Mouse (Mus musculus) E14TG2a.4 (cell line): ENCODE data around the gene Lin7c.

Source experiments
- H3K27me3 ChIP-seq: 2 replicates; pipeline ENCODE4 v1.6.1; 2014; ENCODE audit warnings: low read length, control low read depth; ENCODE audit not compliant: insufficient read depth
- H3K36me3 ChIP-seq: 2 replicates; pipeline ENCODE4 v1.6.1; 2014; ENCODE audit warnings: low read length, control low read depth; ENCODE audit not compliant: insufficient read depth
- H3K4me1 ChIP-seq: replicated peaks from 2 replicates; pipeline ENCODE4 v1.6.1; 2014; ENCODE audit warnings: low read depth, low read length, control low read depth
- H3K4me3 ChIP-seq: replicated peaks from 2 replicates; pipeline ENCODE4 v1.5.1; 2014; ENCODE audit warnings: mild to moderate bottlenecking, low read length
- H3K9me3 ChIP-seq: 2 replicates; pipeline ENCODE4 v1.6.1; 2014; ENCODE audit warnings: low read length, control low read depth
- CTCF ChIP-seq: conservative IDR thresholded peaks from 2 replicates; pipeline ENCODE4 v1.5.1; 2014; ENCODE audit warnings: low read length
- NANOG ChIP-seq: IDR thresholded peaks from 2 replicates; pipeline ENCODE4 v1.6.1; 2014; ENCODE audit warnings: borderline replicate concordance, low read length, mixed read lengths
- POU5F1 ChIP-seq: IDR thresholded peaks from 2 replicates; pipeline ENCODE4 v1.6.1; 2014; ENCODE audit warnings: low read length, borderline replicate concordance

The Lin7c gene

DNA sequence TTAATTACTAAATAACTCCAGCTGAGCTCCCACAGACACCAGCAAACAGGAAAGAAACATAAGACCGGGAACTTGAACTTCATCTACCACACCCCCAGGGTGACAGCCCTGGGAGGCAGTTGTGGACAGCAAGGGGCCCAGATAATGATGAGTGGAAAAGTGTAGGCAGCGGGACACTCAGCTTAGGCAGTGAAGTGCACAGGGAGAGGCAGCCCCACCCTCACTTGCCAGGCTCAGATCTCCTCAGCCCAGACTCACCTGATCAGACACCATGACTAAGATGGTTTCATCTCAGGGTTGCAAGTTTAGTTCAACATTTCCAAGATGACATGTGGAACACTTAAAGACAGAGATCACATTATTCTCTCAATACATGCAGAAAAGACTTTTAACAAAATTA lies 18.5 kb downstream of the Lin7c start:
- Histone ChIP-seq H3K4me1 (peaks cover 51% of the 10 kb centered on the region), H3K9me3 (no peaks in the 10 kb centered on the region), H3K4me3 (no peak overlapping the region), H3K27me3 (no peaks in the 10 kb centered on the region), H3K36me3 (peaks cover 38% of the 10 kb centered on the region)
- no peak for TF ChIP-seq POU5F1
- TF ChIP-seq CTCF: no peak
- TF ChIP-seq NANOG: no peak

DNA sequence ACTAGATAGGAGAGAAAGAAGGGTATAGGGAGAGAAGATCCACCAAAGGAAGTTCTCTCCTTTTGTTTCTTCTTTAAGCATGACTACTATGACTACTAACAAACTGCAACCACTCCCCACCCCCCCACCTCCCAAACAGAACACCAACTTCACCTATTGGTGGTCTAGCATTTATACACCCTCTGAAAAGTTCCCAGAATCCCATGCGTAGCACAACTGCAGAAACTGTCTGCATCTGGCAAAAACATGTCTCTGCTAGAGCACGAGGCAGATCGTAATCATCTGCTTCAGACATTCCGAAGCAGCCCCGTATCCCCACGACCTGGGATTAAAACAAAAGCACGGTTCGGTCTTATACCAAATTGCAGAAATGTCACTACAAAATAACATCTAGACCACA lies 21.6 kb downstream of the Lin7c start:
- no peaks in the 10 kb centered on the region for H3K9me3 ChIP-seq
- peaks cover 18% of the 10 kb centered on the region for H3K36me3 ChIP-seq
- peak overlapping the region; percentile 81 for H3K4me3 ChIP-seq
- H3K27me3 ChIP-seq: no peaks in the 10 kb centered on the region
- H3K4me1 ChIP-seq: peaks cover 70% of the 10 kb centered on the region
- TF ChIP-seq POU5F1: no peak
- TF ChIP-seq NANOG: no peak
- no peak for TF ChIP-seq CTCF

DNA sequence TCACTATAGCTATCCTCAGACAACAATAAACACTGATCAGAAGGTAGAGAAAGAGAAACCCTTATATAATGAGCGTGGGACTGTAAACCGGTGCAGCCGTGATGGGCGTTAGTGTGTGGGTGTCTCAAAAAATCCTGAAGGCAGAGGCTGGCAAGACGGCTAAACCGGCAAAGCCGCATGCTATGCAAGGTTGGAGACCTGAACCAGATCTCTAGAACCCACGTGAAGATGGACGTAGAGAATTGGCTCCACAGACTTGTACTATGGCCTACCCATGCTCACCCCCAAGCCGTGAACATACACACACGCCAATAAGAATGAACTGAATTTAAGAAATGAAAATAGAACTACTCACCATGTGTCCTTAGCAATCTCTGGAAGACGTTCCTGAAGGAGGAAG lies 22.1 kb downstream of the Lin7c start:
- Histone ChIP-seq H3K4me3 (peak overlapping the region; percentile 81), H3K4me1 (peaks cover 70% of the 10 kb centered on the region), H3K9me3 (no peaks in the 10 kb centered on the region), H3K27me3 (no peaks in the 10 kb centered on the region), H3K36me3 (peaks cover 13% of the 10 kb centered on the region)
- TF ChIP-seq NANOG (no peak), POU5F1 (no peak), CTCF (no peak)

DNA sequence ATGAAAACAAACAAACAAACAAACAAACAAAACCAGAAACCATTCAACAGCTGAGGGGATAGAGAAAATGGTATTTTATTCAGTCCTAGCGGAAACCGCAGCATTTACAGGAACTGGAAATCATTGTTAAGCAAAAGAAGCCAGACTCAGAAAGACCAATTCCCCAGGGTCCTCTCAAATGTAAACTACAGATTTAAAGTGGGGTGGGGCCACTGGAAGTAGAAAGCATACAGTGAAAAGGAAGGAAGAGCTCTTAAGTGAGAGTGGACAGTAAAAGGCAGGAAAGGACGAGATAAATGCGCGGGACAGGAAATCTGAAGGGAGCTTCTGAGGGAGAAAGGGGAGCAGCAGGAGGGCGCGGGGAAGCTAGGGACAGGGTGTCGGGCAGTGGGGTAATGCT lies 22.6 kb downstream of the Lin7c start:
- TF ChIP-seq NANOG: 0 out of 2 replicates have a peak, but pooled peaks have one; percentile 6
- no peak for TF ChIP-seq CTCF
- no peak for TF ChIP-seq POU5F1
- Histone ChIP-seq H3K9me3 (no peaks in the 10 kb centered on the region), H3K27me3 (no peaks in the 10 kb centered on the region), H3K4me1 (peaks cover 67% of the 10 kb centered on the region), H3K4me3 (peak overlapping the region; percentile 81), H3K36me3 (peaks cover 10% of the 10 kb centered on the region)

DNA sequence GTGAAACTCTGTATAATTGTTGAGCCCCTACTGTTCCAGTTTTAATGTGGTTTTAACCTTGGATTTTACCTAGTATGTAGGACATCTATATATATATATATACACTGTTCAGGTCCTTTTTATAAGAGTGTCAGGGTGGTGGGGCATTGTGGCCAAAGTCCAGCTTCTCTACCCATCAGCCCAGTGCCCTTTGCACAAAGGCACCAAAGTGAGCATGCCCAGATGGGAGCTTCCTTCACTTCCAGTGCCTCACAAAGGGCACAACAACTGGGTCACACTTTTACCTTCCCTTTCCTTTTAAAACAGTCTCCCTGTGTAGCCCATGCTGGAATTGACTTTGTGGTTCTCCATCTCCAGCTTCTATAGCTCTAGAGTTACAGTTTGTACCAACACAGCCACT lies 23.9 kb downstream of the Lin7c start:
- 0 out of 2 replicates have a peak, but pooled peaks cover 4% of the 10 kb centered on the region for H3K36me3 ChIP-seq
- H3K4me3 ChIP-seq: 0 out of 2 replicates have a peak overlapping the region, but pooled peaks have one; percentile 4
- H3K9me3 ChIP-seq: no peaks in the 10 kb centered on the region
- H3K27me3 ChIP-seq: no peaks in the 10 kb centered on the region
- TF ChIP-seq POU5F1 (no peak), CTCF (no peak), NANOG (no peak)
- H3K4me1 ChIP-seq: peaks cover 64% of the 10 kb centered on the region

DNA sequence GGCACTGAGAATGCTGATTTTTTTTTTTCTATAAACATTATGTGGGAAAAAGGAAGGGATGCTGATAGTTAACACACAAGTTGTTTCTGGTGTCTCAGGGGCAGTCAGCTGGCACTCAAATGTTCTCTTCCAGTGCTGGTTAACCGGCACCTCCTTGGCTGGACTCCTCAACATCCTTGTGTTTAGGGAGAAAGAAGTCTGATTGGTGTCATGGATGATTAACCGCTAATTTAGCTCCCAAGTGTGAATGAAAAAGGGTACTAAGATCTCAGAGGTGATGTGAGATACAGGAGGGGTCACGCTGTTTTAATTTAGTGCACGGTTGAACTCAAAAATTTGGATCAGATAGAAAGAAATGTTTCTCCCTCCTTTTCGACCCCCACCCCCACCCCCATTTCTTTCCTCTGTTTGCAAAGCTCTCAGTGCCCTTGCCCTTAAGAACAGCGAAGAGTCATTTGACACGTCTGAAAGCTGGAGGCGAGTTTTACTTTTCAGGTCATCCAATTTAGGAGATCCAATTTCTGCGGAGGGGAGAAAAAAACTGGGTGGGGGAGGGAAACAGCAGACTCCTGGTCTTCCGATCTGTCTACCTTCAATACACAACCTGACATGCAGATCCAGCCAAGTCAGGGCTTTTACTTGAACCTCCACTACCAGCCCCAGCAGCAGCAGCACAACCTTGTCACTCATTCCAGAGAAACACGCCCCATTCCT lies 26.3 kb downstream of the Lin7c start:
- H3K27me3 ChIP-seq: no peaks in the 10 kb centered on the region
- peak overlapping the region; percentile 90 for H3K4me3 ChIP-seq
- no peaks in the 10 kb centered on the region for H3K9me3 ChIP-seq
- H3K36me3 ChIP-seq: peaks cover 25% of the 10 kb centered on the region
- TF ChIP-seq NANOG: no peak
- TF ChIP-seq POU5F1: no peak
- no peak for TF ChIP-seq CTCF
- peaks cover 70% of the 10 kb centered on the region for H3K4me1 ChIP-seq

DNA sequence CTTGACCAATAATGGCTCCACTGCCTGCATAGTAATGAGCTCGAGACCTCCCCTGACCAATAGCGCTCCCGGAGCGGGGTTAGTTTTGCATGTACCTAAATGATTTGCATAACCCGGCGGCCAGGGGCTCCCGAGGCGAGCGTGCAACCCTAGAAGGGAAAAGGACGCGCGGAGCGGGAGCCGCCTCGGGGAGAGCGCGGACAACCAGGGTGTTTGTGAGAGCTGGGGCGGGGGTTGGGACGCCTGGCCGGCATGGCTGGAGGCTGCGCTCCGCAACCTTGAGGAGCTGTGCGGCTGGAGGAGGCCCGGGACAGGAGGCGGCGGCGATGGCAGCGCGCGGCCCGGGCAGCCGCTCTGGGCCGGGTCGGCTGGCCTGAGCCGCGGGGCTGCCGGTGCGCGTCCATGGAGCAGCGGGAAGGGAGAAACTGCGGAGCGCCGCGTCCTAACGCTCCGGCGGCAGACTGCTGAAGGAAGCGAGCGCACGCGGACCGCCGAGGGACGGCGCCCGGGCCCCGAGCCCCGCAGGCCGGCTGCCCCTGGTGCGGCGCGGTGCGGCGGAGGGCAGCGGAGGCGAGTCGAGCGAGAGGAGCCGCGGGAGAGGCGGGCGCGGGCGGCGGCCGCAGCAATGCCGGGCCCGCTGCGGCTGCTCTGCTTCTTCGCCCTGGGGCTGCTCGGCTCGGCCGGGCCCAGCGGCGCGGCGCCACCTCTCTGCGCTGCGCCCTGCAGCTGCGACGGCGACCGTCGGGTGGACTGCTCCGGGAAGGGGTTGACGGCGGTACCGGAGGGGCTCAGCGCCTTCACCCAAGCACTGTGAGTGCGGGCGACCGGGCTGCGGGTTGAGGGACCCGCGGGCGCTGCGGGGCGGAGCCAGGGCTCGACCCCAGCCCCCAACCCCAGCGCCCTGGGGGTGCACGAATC lies 27.1 kb downstream of the Lin7c start, which contains the start of gene Lgr4:
Lgr4 (plus strand) TSS at position 152 of the 918 bp plus-strand sequence.
- Histone ChIP-seq H3K4me3 (peak within 1 kb of the TSS; percentile 90), H3K9me3 (no peaks in the 10 kb centered on the region), H3K36me3 (peaks cover 30% of the 10 kb centered on the region), H3K27me3 (no peaks in the 10 kb centered on the region), H3K4me1 (peaks cover 73% of the 10 kb centered on the region)
- TF ChIP-seq CTCF (no peak), POU5F1 (no peak), NANOG (no peak)

DNA sequence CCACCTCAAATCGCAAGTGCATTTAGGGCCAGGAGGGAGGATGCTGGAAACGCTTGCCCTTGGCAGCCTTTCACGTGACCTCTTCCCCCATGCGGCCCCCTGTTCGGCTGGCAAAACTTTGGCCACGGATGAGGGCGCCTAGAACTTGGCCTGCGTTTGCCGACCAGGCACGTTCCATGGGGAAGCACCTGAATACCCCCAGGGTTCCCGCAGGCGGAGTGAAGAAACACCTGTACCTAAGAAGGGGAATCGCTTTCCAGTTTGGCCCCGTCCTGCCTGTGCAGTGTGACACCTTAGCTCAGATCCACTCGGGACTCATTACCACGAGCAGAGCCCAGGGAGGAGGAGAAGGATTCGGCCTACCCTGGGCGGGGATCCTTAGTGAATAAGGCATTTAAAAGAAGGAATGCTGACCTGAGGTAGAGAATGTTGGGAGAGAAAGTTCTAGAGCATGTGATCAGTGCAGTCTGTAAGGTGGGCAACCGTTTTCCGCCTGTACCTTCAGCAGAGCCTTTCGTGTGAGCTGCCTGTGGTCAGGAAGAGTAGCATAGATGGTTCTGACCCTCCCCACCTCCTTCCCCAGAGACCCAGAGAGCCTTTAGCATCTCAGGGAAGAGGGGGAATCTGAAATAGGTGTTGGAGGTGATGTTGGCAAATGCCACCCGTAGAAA lies 28.1 kb downstream of the Lin7c start:
- Histone ChIP-seq H3K27me3 (no peaks in the 10 kb centered on the region), H3K9me3 (no peaks in the 10 kb centered on the region), H3K36me3 (peaks cover 33% of the 10 kb centered on the region), H3K4me1 (peaks cover 78% of the 10 kb centered on the region), H3K4me3 (peak overlapping the region; percentile 90)
- TF ChIP-seq POU5F1: no peak
- TF ChIP-seq CTCF: no peak
- TF ChIP-seq NANOG: no peak
